Mouse (Mus musculus) E14TG2a.4 (cell line): ENCODE measurements around the gene Gm10803.
"Not testable (repeated sequence)": the region's sequence is repeated elsewhere in the genome, so short reads cannot be mapped to it uniquely, and the experiment has no call there.

Experiments
- H3K27me3 ChIP-seq: 2 replicates; pipeline ENCODE4 v1.6.1; 2014; ENCODE audit warnings: low read length, control low read depth; ENCODE audit not compliant: insufficient read depth
- H3K36me3 ChIP-seq: 2 replicates; pipeline ENCODE4 v1.6.1; 2014; ENCODE audit warnings: low read length, control low read depth; ENCODE audit not compliant: insufficient read depth
- H3K4me1 ChIP-seq: replicated peaks from 2 replicates; pipeline ENCODE4 v1.6.1; 2014; ENCODE audit warnings: low read depth, low read length, control low read depth
- H3K4me3 ChIP-seq: replicated peaks from 2 replicates; pipeline ENCODE4 v1.5.1; 2014; ENCODE audit warnings: mild to moderate bottlenecking, low read length
- H3K9me3 ChIP-seq: 2 replicates; pipeline ENCODE4 v1.6.1; 2014; ENCODE audit warnings: low read length, control low read depth
- CTCF ChIP-seq: conservative IDR thresholded peaks from 2 replicates; pipeline ENCODE4 v1.5.1; 2014; ENCODE audit warnings: low read length
- NANOG ChIP-seq: IDR thresholded peaks from 2 replicates; pipeline ENCODE4 v1.6.1; 2014; ENCODE audit warnings: borderline replicate concordance, low read length, mixed read lengths
- POU5F1 ChIP-seq: IDR thresholded peaks from 2 replicates; pipeline ENCODE4 v1.6.1; 2014; ENCODE audit warnings: low read length, borderline replicate concordance

Gm10803 gene

DNA sequence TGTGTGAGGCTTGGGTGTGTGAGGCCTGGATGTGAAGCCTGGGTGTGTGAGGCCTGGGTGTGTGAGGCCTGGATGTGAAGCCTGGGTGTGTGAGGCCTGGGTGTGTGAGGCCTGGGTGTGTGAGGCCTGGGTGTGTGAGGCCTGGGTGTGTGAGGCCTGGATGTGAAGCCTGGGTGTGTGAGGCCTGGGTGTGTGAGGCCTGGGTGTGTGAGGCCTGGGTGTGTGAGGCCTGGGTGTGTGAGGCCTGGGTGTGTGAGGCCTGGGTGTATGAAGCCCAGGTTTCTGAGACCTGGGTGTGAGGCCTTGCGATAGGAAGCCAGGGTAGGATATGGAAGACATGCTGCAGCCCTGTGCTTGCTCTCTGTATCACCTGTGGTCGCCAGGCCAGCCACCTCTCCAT, at the start of gene Gm10803:
Gene Gm10803, plus strand, starts transcription at position 301 of the 400 bp plus-strand sequence.
- peaks cover 11% of the 10 kb centered on the region; the same call in 1 of the 2 replicates for H3K27me3 ChIP-seq

DNA sequence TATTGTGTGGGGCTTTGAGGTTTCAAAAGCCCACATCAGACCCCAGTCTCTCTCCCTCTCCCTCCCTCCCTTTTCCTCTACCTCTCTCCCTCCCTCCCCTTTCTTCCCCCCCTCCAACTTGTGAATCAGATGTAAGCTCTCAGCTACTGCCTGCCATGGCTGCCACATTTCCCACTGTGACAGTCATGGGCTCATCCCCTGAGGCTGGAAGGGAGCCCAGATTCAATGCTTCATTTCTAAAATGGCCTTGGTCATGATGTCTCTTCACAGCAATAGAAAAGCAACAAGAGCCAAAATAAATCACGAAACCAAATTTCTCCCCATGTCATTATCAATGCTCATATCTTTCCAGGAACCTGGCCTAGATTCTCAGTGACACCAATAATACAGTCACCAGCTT, 49.5 kb upstream of the Gm10803 start:
- 0 out of 2 replicates have a peak, but pooled peaks cover 3% of the 10 kb centered on the region for H3K4me1 ChIP-seq
- TF ChIP-seq CTCF (no peak), NANOG (no peak), POU5F1 (no peak)
- peaks cover under 1% of the 10 kb centered on the region; the same call in 1 of the 2 replicates for H3K27me3 ChIP-seq
- H3K9me3 ChIP-seq = no peaks in the 10 kb centered on the region
- no peaks in the 10 kb centered on the region for H3K36me3 ChIP-seq
- H3K4me3 ChIP-seq = no peak overlapping the region

More for the DNA sequence above, at the start of gene Gm10803:
- H3K9me3 ChIP-seq = peaks cover 27% of the 10 kb centered on the region
- not testable (repeated sequence) for H3K4me3 ChIP-seq, H3K36me3 ChIP-seq, H3K4me1 ChIP-seq

DNA sequence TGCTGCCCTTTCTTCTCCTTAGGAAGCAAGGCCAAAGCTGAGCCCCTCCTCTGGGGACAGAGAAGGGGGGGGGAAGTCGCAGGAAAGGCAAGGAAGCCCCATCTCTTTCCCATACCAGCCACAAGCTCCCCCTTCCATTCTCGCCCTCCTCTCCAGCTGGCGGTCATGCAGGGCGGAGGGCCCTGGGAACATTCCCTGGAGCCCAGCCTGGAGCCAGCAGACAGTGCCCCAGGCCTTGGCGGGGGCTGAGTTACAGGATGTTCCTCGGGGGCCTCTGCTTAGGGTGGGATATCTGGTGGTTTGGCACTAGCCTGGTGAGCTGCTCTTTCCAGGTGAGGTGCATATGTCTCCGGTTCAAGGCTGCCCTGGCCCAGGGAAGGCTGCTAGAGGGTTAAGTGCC, 48.2 kb upstream of the Gm10803 start:
- no peak overlapping the region for H3K4me3 ChIP-seq
- TF ChIP-seq CTCF (no peak), NANOG (no peak), POU5F1 (no peak)
- 0 out of 2 replicates have a peak, but pooled peaks cover 3% of the 10 kb centered on the region for H3K4me1 ChIP-seq
- no peaks in the 10 kb centered on the region; the same call in 1 of the 2 replicates for H3K27me3 ChIP-seq
- no peaks in the 10 kb centered on the region for H3K36me3 ChIP-seq
- no peaks in the 10 kb centered on the region for H3K9me3 ChIP-seq

DNA sequence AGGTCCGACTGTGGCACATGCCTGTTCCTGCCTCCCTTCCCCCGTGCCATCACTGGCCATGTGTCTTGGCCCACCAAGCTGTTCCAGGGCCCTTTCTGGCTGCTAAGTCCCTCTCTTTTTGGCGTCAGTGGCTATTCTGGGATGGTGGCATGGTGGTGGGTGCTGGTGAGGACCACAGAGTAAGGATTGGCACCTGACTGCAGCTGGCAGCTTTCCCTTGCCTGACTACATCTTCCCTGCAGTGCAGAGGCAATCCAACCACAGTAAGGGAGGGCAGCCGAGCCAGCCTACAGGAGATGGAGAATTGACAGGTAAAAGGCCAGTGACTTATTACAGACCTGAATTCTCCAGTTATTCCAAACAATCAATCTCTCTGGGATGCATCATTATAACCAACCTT, 45.1 kb upstream of the Gm10803 start:
- Histone ChIP-seq H3K36me3 (no peaks in the 10 kb centered on the region), H3K27me3 (no peaks in the 10 kb centered on the region; the same call in 1 of the 2 replicates), H3K4me1 (0 out of 2 replicates have a peak, but pooled peaks cover 3% of the 10 kb centered on the region), H3K9me3 (no peaks in the 10 kb centered on the region), H3K4me3 (no peak overlapping the region)
- TF ChIP-seq POU5F1 (no peak), CTCF (no peak), NANOG (no peak)

DNA sequence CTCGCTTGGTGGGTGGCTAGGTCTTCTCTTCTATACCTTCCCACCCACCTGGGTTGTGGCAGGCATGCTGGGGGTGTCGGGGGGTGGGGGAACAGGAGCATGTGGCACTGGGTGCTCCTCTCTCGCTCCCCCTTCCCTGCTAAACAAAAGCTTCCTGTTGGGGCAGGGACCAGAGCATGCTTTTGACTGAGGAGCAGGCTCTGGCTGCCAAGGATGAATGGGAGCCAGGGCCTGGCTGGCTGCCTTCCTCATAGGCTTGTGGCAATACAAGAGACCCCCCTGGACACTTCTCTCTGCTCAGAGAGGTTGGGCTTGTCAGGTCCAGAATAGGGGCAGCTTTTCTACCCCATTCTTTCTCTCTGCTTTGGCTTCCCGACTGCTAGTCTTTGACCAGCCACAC, 39.3 kb upstream of the Gm10803 start:
- no peak for TF ChIP-seq NANOG
- TF ChIP-seq CTCF = no peak
- no peak for TF ChIP-seq POU5F1
- Histone ChIP-seq H3K4me1 (no peaks in the 10 kb centered on the region), H3K36me3 (no peaks in the 10 kb centered on the region), H3K4me3 (no peak overlapping the region), H3K9me3 (no peaks in the 10 kb centered on the region), H3K27me3 (peaks cover 7% of the 10 kb centered on the region)

DNA sequence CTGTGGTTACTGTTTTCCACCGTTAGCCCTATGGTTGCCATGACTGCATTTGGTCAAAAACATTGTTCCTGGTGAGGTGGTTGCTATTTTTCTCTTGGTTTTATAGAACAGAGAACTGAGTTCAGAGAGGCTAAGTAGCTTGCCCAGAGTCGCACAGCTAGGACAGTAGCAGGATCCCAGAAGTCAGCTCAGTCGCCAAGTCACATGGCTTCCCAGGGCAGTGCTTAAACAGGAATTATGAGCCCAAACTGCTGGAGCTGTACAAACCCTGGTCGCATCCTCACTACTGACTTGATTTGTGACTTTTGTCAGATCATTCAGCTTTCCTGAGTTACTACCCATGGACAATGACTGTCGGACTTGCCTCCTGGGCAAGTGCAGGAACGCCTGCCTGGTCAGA, 38.8 kb upstream of the Gm10803 start:
- H3K4me1 ChIP-seq = no peaks in the 10 kb centered on the region
- TF ChIP-seq CTCF (no peak), NANOG (no peak), POU5F1 (no peak)
- H3K27me3 ChIP-seq = peaks cover 7% of the 10 kb centered on the region
- no peak overlapping the region for H3K4me3 ChIP-seq
- H3K36me3 ChIP-seq = no peaks in the 10 kb centered on the region
- no peaks in the 10 kb centered on the region for H3K9me3 ChIP-seq

DNA sequence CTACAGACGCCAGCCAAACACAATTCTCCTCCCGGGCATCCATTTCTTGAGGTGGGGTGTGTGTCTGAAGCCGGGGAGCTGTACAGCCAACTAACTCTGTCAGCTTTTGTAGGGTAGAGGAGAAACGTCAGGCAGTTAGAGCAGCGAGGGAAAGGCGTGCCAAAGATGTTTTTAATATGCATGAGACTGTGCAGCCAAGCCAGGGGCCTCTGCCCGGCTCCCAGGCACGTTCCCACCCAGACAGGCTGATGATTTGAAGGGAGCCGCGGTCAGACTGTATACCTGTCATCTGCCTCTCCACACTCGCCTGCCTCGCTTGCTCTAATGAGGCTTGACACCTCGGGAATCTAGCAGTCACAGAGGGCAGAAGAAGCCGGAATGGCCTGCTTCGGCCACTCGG, 38.4 kb upstream of the Gm10803 start:
- TF ChIP-seq POU5F1 (no peak), NANOG (no peak), CTCF (no peak)
- no peak overlapping the region for H3K4me3 ChIP-seq
- H3K27me3 ChIP-seq = peaks cover 7% of the 10 kb centered on the region
- H3K4me1 ChIP-seq = no peaks in the 10 kb centered on the region
- no peaks in the 10 kb centered on the region for H3K36me3 ChIP-seq
- H3K9me3 ChIP-seq = no peaks in the 10 kb centered on the region

DNA sequence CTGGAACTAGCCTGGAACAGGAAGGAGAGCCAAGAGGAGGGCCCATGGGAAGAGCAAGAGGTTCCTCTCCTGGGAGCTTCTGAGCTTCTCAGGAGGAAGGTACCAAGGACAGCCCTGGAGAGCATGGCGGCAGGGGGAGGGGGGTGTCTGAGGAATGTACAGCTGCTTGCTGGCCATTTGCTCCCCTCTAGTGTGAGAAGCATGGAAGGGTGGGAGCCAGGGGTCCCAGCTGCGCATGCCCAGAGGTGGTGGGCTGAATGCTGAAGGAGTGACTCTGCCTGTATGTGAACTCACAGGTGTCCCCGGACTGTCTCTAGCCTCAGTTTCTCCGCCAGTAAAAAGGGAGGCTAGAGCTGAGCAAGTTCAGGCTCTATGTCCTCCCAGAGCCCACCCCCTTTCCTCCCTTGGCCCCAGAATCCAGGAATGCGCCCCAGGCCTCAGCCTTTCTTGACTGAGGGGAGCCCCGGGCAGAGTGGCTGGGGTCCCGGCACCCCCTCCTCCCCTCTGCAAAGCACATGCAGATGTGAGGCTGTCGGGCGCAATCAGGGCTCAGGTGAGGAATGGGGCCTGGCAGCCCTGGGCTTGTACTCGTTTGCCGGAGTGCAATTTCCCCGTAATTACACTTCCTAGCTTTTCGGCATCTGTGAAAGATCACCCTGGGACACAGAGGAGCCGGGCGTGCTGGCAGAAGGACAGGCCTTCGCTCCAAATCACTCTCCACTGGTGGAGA, 35.2 kb upstream of the Gm10803 start:
- Histone ChIP-seq H3K9me3 (no peaks in the 10 kb centered on the region), H3K36me3 (no peaks in the 10 kb centered on the region), H3K27me3 (peaks cover 7% of the 10 kb centered on the region), H3K4me1 (no peaks in the 10 kb centered on the region), H3K4me3 (no peak overlapping the region)
- TF ChIP-seq NANOG (no peak), CTCF (no peak), POU5F1 (no peak)

DNA sequence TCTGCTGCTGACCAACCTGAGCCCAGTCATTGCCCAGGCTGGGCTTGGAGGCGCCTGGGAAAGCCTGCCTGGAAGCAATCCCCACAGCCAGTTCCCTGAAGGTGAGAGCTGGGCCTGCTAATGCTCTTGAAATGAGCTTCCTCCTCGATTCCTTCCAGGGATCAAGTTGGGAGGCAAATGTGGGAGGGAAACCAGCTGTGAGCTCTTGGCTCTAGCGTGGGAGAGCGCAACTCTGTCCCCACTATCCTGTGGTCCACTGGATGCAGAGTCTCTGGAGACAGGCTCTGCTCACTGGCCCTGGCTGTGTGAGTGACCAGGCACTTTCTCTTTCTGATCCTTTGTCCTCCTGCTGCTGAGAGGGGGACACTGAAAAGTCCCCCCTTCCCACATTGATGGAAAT, 30.8 kb upstream of the Gm10803 start:
- Histone ChIP-seq H3K36me3 (no peaks in the 10 kb centered on the region), H3K4me1 (no peaks in the 10 kb centered on the region), H3K4me3 (no peak overlapping the region), H3K27me3 (peaks cover 4% of the 10 kb centered on the region), H3K9me3 (no peaks in the 10 kb centered on the region)
- no peak for TF ChIP-seq POU5F1
- no peak for TF ChIP-seq NANOG
- TF ChIP-seq CTCF = no peak
